In genomic region chr13:28600792-28601191, GRCm38 (mm10) we compare ENCODE assay signal across 11 mouse cellular contexts.
DNase-seq lines count a peak whose midpoint lies in the region; ATAC-seq and TF ChIP-seq lines count a peak whose summit lies in the region.
"Had no signal": no experiment of that assay in that cellular context is flagged by ENCODE, and none has a peak within 500 bp of the region (broad histone marks: within the 10 kb centered on the region; RNA-seq: fewer than 3 reads in every experiment).

No protein-coding gene starts in this region.

- no peak overlapping the region for H3K27ac ChIP-seq in kidney, adult 2 months (ENCODE audit: insufficient read depth, low read depth, low read length)
- no peak overlapping the region for H3K27ac ChIP-seq in forebrain, embryonic 16.5 days (ENCODE audit: low read length)
- H3K27ac ChIP-seq in forebrain, embryonic 15.5 days (replicated peaks) = no peak overlapping the region
- H3K27ac ChIP-seq: hindbrain, embryonic 13.5 days; midbrain, embryonic 13.5 days had no signal

- DNase-seq in spleen, adult 12 weeks (ENCODE audit: low spot score) = peak; percentile 31
- no peak for DNase-seq in spleen, postnatal 4 days (ENCODE audit: low spot score in 2 of 2)
- DNase-seq in kidney, adult 2 months = peak; percentile 58
- peak; percentile 72 for DNase-seq in lung, postnatal 36 days
- DNase-seq in thymus, postnatal 36 days = peak; percentile 34 to 49
- DNase-seq in gastrocnemius, adult 18-20 months (ENCODE audit: low spot score) = no peak
- DNase-seq: right cerebral cortex, postnatal 4 days had no signal

- no peaks in the 10 kb centered on the region for H3K36me3 ChIP-seq in kidney, adult 2 months (ENCODE audit: control insufficient read depth, insufficient read depth, low read length)
- no peaks in the 10 kb centered on the region for H3K36me3 ChIP-seq in forebrain, embryonic 16.5 days (ENCODE audit: control insufficient read depth, insufficient read depth)
- H3K36me3 ChIP-seq in forebrain, embryonic 15.5 days = 0 out of 2 replicates have a peak, but pooled peaks cover 2% of the 10 kb centered on the region
- H3K36me3 ChIP-seq: hindbrain, embryonic 13.5 days; midbrain, embryonic 13.5 days had no signal

- no peaks in the 10 kb centered on the region for H3K9me3 ChIP-seq in forebrain, embryonic 16.5 days (ENCODE audit: control insufficient read depth, low read length)
- no peaks in the 10 kb centered on the region for H3K9me3 ChIP-seq in forebrain, embryonic 15.5 days
- H3K9me3 ChIP-seq: hindbrain, embryonic 13.5 days; midbrain, embryonic 13.5 days had no signal

- H3K9ac ChIP-seq in forebrain, embryonic 16.5 days (replicated peaks; ENCODE audit: low read depth, low read length) = no peak overlapping the region
- no peak overlapping the region for H3K9ac ChIP-seq in forebrain, embryonic 15.5 days (replicated peaks)
- H3K9ac ChIP-seq: hindbrain, embryonic 13.5 days; midbrain, embryonic 13.5 days had no signal

- no peaks in the 10 kb centered on the region for H3K27me3 ChIP-seq in kidney, adult 2 months (replicated peaks; ENCODE audit: control insufficient read depth, insufficient read depth, low read length)
- no peaks in the 10 kb centered on the region for H3K27me3 ChIP-seq in forebrain, embryonic 16.5 days (replicated peaks; ENCODE audit: control insufficient read depth, insufficient read depth, low read length)
- H3K27me3 ChIP-seq in forebrain, embryonic 15.5 days = no peaks in the 10 kb centered on the region
- H3K27me3 ChIP-seq: hindbrain, embryonic 13.5 days; midbrain, embryonic 13.5 days had no signal

- H3K4me3 ChIP-seq in kidney, adult 2 months (ENCODE audit: insufficient read depth, low read depth, low read length) = no peak overlapping the region
- no peak overlapping the region for H3K4me3 ChIP-seq in forebrain, embryonic 16.5 days (replicated peaks; ENCODE audit: low read length)
- no peak overlapping the region for H3K4me3 ChIP-seq in forebrain, embryonic 15.5 days
- H3K4me3 ChIP-seq: hindbrain, embryonic 13.5 days; midbrain, embryonic 13.5 days had no signal

- H3K4me2 ChIP-seq in forebrain, embryonic 16.5 days (ENCODE audit: low read length) = no peak overlapping the region
- no peak overlapping the region for H3K4me2 ChIP-seq in forebrain, embryonic 15.5 days (replicated peaks)
- H3K4me2 ChIP-seq: hindbrain, embryonic 13.5 days; midbrain, embryonic 13.5 days had no signal

- WGBS in kidney, adult 2 months = 39% methylated on average over 5 of the region's 5 CpGs
- WGBS in forebrain, embryonic 16.5 days = 79% methylated on average over 5 of the region's 5 CpGs
- WGBS in forebrain, embryonic 15.5 days = 80% methylated on average over 5 of the region's 5 CpGs

- no peak for TF ChIP-seq CTCF in kidney, adult 2 months (conservative IDR thresholded peaks at IDR 0.05; ENCODE audit: insufficient read depth, insufficient read length, low read depth, low read length)

- H3K4me1 ChIP-seq in kidney, adult 2 months (ENCODE audit: control insufficient read depth, insufficient read depth, low read length) = 0 out of 2 replicates have a peak, but pooled peaks cover 3% of the 10 kb centered on the region
- H3K4me1 ChIP-seq in forebrain, embryonic 16.5 days (replicated peaks; ENCODE audit: control insufficient read depth, insufficient read depth, low read length) = peaks cover 6% of the 10 kb centered on the region; the same call in 1 of the 2 replicates
- H3K4me1 ChIP-seq in forebrain, embryonic 15.5 days = peaks cover 10% of the 10 kb centered on the region

- no peak for TF ChIP-seq POLR2A in kidney, adult 2 months (IDR thresholded peaks at IDR 0.05; ENCODE audit: low read depth, low read length)

- ATAC-seq in forebrain, embryonic 16.5 days = no peak
- ATAC-seq in forebrain, embryonic 15.5 days (replicated peaks) = no peak
- ATAC-seq: midbrain, embryonic 13.5 days had no signal

Comparison
In these comparisons a context has a peak if more than half of its experiments do, and no peak if none do; other contexts are left out.
1. DNase-seq: peak in spleen, adult 12 weeks (single experiment), kidney, adult 2 months (single experiment), lung, postnatal 36 days (single experiment) and thymus, postnatal 36 days (2 of 2); none in spleen, postnatal 4 days (0 of 2) and gastrocnemius, adult 18-20 months (single experiment).